Mouse (Mus musculus): ENCODE results near the gene Abhd18.

GRCm38 (mm10) chr3:40954792-40955191 lies 108.0 kb downstream of the Abhd18 start:
- no peak for TF ChIP-seq CTCF (IDR thresholded peaks at IDR 0.05; ENCODE audit: control insufficient read depth, insufficient read depth, insufficient read length)
- no peak for TF ChIP-seq FOSL1 (IDR thresholded peaks at IDR 0.05; ENCODE audit: insufficient read depth, low read length, poor library complexity, severe bottlenecking)
- TF ChIP-seq MYOG (IDR thresholded peaks at IDR 0.05; ENCODE audit: control insufficient read depth, extremely low read depth, insufficient read length) = no peak

All from C2C12 (cell line).